Mouse (Mus musculus): ENCODE measurements around the gene Vps13a. TPM values are rescaled to one million over a fixed set of nuclear protein-coding genes. Genes with fewer than 3 reads are reported as not detected.

Vps13a gene
- polyA plus RNA-seq, 1 experiment from 2014 or later: 7.6 TPM

- H3K36me3 ChIP-seq: no peaks in the 10 kb centered on the region
- no peak overlapping the region for H3K27ac ChIP-seq
- H3K4me1 ChIP-seq: peaks cover 8% of the 10 kb centered on the region
- no peak overlapping the region for H3K9ac ChIP-seq
- no peak overlapping the region for H3K4me3 ChIP-seq
- no peaks in the 10 kb centered on the region for H3K9me3 ChIP-seq
- no peaks in the 10 kb centered on the region for H3K27me3 ChIP-seq
- ATAC-seq (ENCODE audit: insufficient number of reproducible peaks, low FRiP score, low TSS enrichment, low read depth): peak; percentile 66; the same call in 1 of the 2 replicates
- WGBS: 13% methylated on average over 9 of the region's 9 CpGs
- H3K4me2 ChIP-seq: no peak overlapping the region; the same call in 1 of the 2 replicates
Measured at GRCm38 (mm10) chr19:16599298-16599970, 181.3 kb downstream of the Vps13a start.

- H3K4me2 ChIP-seq: no peak overlapping the region; the same call in 1 of the 2 replicates
Measured at GRCm38 (mm10) chr19:16598653-16599297, 182.0 kb downstream of the Vps13a start.

GRCm38 (mm10) chr19:16597216-16597615 is 183.5 kb downstream of the Vps13a start:
- peaks cover 8% of the 10 kb centered on the region for H3K4me1 ChIP-seq
- no peak for ATAC-seq (ENCODE audit: insufficient number of reproducible peaks, low FRiP score, low TSS enrichment, low read depth)
- no peak overlapping the region for H3K4me3 ChIP-seq
- no peaks in the 10 kb centered on the region for H3K9me3 ChIP-seq
- no peak overlapping the region for H3K27ac ChIP-seq
- WGBS: 74% methylated on average over 6 of the region's 6 CpGs
- H3K4me2 ChIP-seq: no peak overlapping the region
- H3K36me3 ChIP-seq: no peaks in the 10 kb centered on the region
- no peak overlapping the region for H3K9ac ChIP-seq
- H3K27me3 ChIP-seq: no peaks in the 10 kb centered on the region

More at GRCm38 (mm10) chr19:16598653-16599297, 182.0 kb downstream of the Vps13a start:
- no peaks in the 10 kb centered on the region for H3K27me3 ChIP-seq
- WGBS: 27% methylated on average over 11 of the region's 11 CpGs
- ATAC-seq (ENCODE audit: insufficient number of reproducible peaks, low FRiP score, low TSS enrichment, low read depth): peak; percentile 57; the same call in 1 of the 2 replicates
- no peaks in the 10 kb centered on the region for H3K9me3 ChIP-seq
- no peak overlapping the region for H3K27ac ChIP-seq
- H3K9ac ChIP-seq: no peak overlapping the region
- H3K4me3 ChIP-seq: no peak overlapping the region
- H3K36me3 ChIP-seq: no peaks in the 10 kb centered on the region
- peaks cover 8% of the 10 kb centered on the region for H3K4me1 ChIP-seq

- Histone ChIP-seq H3K27ac (no peak overlapping the region), H3K4me1 (peaks cover 5% of the 10 kb centered on the region), H3K4me2 (no peak overlapping the region), H3K9ac (no peak overlapping the region), H3K36me3 (no peaks in the 10 kb centered on the region), H3K4me3 (no peak overlapping the region), H3K9me3 (no peaks in the 10 kb centered on the region), H3K27me3 (no peaks in the 10 kb centered on the region)
- ATAC-seq (ENCODE audit: insufficient number of reproducible peaks, low FRiP score, low TSS enrichment, low read depth): no peak
Measured at GRCm38 (mm10) chr19:16593975-16594317, 186.8 kb downstream of the Vps13a start.

GRCm38 (mm10) chr19:16593256-16593974 is 187.3 kb downstream of the Vps13a start:
- Histone ChIP-seq H3K4me2 (no peak overlapping the region), H3K4me3 (no peak overlapping the region), H3K9me3 (no peaks in the 10 kb centered on the region), H3K27ac (no peak overlapping the region), H3K27me3 (no peaks in the 10 kb centered on the region), H3K9ac (no peak overlapping the region), H3K36me3 (no peaks in the 10 kb centered on the region), H3K4me1 (no peaks in the 10 kb centered on the region; the same call in 1 of the 2 replicates)
- 82% methylated on average over 7 of the region's 7 CpGs for WGBS
- no peak for ATAC-seq (ENCODE audit: insufficient number of reproducible peaks, low FRiP score, low TSS enrichment, low read depth)

- H3K27ac ChIP-seq: no peak overlapping the region
- 6% methylated on average over 3 of the region's 3 CpGs for WGBS
Measured at GRCm38 (mm10) chr19:16585379-16585778, 195.4 kb downstream of the Vps13a start.

GRCm38 (mm10) chr19:16584546-16584945 is 196.2 kb downstream of the Vps13a start:
- WGBS: 70% methylated on average over 7 of the region's 7 CpGs
- H3K4me2 ChIP-seq: no peak overlapping the region

More at GRCm38 (mm10) chr19:16585379-16585778, 195.4 kb downstream of the Vps13a start:
- no peaks in the 10 kb centered on the region for H3K27me3 ChIP-seq
- H3K4me1 ChIP-seq: peaks cover 5% of the 10 kb centered on the region; the same call in 1 of the 2 replicates
- H3K36me3 ChIP-seq: no peaks in the 10 kb centered on the region
- H3K9ac ChIP-seq: no peak overlapping the region
- H3K4me3 ChIP-seq: no peak overlapping the region
- no peak overlapping the region for H3K4me2 ChIP-seq
- no peaks in the 10 kb centered on the region for H3K9me3 ChIP-seq
- no peak for ATAC-seq (ENCODE audit: insufficient number of reproducible peaks, low FRiP score, low TSS enrichment, low read depth)

GRCm38 (mm10) chr19:16580501-16580900 is 200.2 kb downstream of the Vps13a start:
- no peak for ATAC-seq (ENCODE audit: insufficient number of reproducible peaks, low FRiP score, low TSS enrichment, low read depth)
- Histone ChIP-seq H3K27me3 (no peaks in the 10 kb centered on the region), H3K4me3 (no peak overlapping the region), H3K9me3 (no peaks in the 10 kb centered on the region), H3K9ac (no peak overlapping the region), H3K4me2 (no peak overlapping the region), H3K36me3 (no peaks in the 10 kb centered on the region), H3K27ac (no peak overlapping the region), H3K4me1 (peaks cover 5% of the 10 kb centered on the region; the same call in 1 of the 2 replicates)
- 85% methylated on average over 8 of the region's 8 CpGs for WGBS

More at GRCm38 (mm10) chr19:16584546-16584945, 196.2 kb downstream of the Vps13a start:
- no peak for ATAC-seq (ENCODE audit: insufficient number of reproducible peaks, low FRiP score, low TSS enrichment, low read depth)
- Histone ChIP-seq H3K36me3 (no peaks in the 10 kb centered on the region), H3K4me3 (no peak overlapping the region), H3K4me1 (peaks cover 5% of the 10 kb centered on the region; the same call in 1 of the 2 replicates), H3K9me3 (no peaks in the 10 kb centered on the region), H3K27ac (no peak overlapping the region), H3K27me3 (no peaks in the 10 kb centered on the region), H3K9ac (no peak overlapping the region)

GRCm38 (mm10) chr19:16579656-16580260 is 201.0 kb downstream of the Vps13a start:
- Histone ChIP-seq H3K4me1 (peaks cover 5% of the 10 kb centered on the region; the same call in 1 of the 2 replicates), H3K9me3 (no peaks in the 10 kb centered on the region), H3K4me2 (no peak overlapping the region), H3K36me3 (no peaks in the 10 kb centered on the region), H3K9ac (no peak overlapping the region), H3K4me3 (no peak overlapping the region), H3K27ac (no peak overlapping the region), H3K27me3 (no peaks in the 10 kb centered on the region)
- 49% methylated on average over 7 of the region's 7 CpGs for WGBS
- no peak for ATAC-seq (ENCODE audit: insufficient number of reproducible peaks, low FRiP score, low TSS enrichment, low read depth)

- H3K9ac ChIP-seq: no peak overlapping the region
- no peak overlapping the region for H3K4me2 ChIP-seq
- H3K9me3 ChIP-seq: no peaks in the 10 kb centered on the region
- no peak for ATAC-seq (ENCODE audit: insufficient number of reproducible peaks, low FRiP score, low TSS enrichment, low read depth)
- no peaks in the 10 kb centered on the region for H3K27me3 ChIP-seq
- no peak overlapping the region for H3K4me3 ChIP-seq
- no peaks in the 10 kb centered on the region for H3K36me3 ChIP-seq
- no peak overlapping the region for H3K27ac ChIP-seq
- 92% methylated on average over 6 of the region's 6 CpGs for WGBS
- no peaks in the 10 kb centered on the region for H3K4me1 ChIP-seq
Measured at GRCm38 (mm10) chr19:16576790-16577189, 203.9 kb downstream of the Vps13a start.
